Mouse (Mus musculus) testis, postnatal 14 days (tissue): ENCODE data around the gene A930017K11Rik.
A peak's percentile ranks its signal among the peaks of the same experiment; 100 is the strongest.

Experiments used
- DNase-seq: peaks from one replicate; pipeline ENCODE4 v3.0.0; 2021; ENCODE audit warnings: low spot score

A930017K11Rik gene

GRCm38 (mm10) chr17:25958771-25959494, 6.6 kb upstream of the A930017K11Rik start:
- DNase-seq: no peak

- DNase-seq: no peak
Observed at GRCm38 (mm10) chr17:25957586-25958051, 5.3 kb upstream of the A930017K11Rik start.

GRCm38 (mm10) chr17:25956631-25957030, 4.3 kb upstream of the A930017K11Rik start:
- no peak for DNase-seq

GRCm38 (mm10) chr17:25956201-25956600, 3.8 kb upstream of the A930017K11Rik start:
- DNase-seq: no peak

- no peak for DNase-seq
Observed at GRCm38 (mm10) chr17:25955736-25956135, 3.4 kb upstream of the A930017K11Rik start.

GRCm38 (mm10) chr17:25954671-25955070, 2.3 kb upstream of the A930017K11Rik start:
- DNase-seq: no peak

GRCm38 (mm10) chr17:25953161-25953560, 796 bp upstream of the A930017K11Rik start:
- no peak for DNase-seq

- DNase-seq: no peak
Observed at GRCm38 (mm10) chr17:25951225-25951802, 1.1 kb downstream of the A930017K11Rik start.

- no peak for DNase-seq
Observed at GRCm38 (mm10) chr17:25950706-25951105, 1.7 kb downstream of the A930017K11Rik start.

GRCm38 (mm10) chr17:25949981-25950380, 2.4 kb downstream of the A930017K11Rik start:
- DNase-seq: no peak

- no peak for DNase-seq
Observed at GRCm38 (mm10) chr17:25948051-25948450, 4.3 kb downstream of the A930017K11Rik start.

- no peak for DNase-seq
Observed at GRCm38 (mm10) chr17:25947576-25947975, 4.8 kb downstream of the A930017K11Rik start.

GRCm38 (mm10) chr17:25946891-25947290, 5.5 kb downstream of the A930017K11Rik start:
- no peak for DNase-seq

GRCm38 (mm10) chr17:25946349-25946748, 6.0 kb downstream of the A930017K11Rik start:
- DNase-seq: no peak

- DNase-seq: peak; percentile 56
Observed at GRCm38 (mm10) chr17:25945517-25946155, 6.7 kb downstream of the A930017K11Rik start.

GRCm38 (mm10) chr17:25944366-25945163, 7.8 kb downstream of the A930017K11Rik start, which contains the start of the genes Pigq and Nhlrc4:
Pigq (minus strand) TSS chr17:25944936.
Nhlrc4 (minus strand) TSS chr17:25944961.
- DNase-seq: no peak

- DNase-seq: no peak
Observed at GRCm38 (mm10) chr17:25943769-25944168, 8.6 kb downstream of the A930017K11Rik start.

GRCm38 (mm10) chr17:25943221-25943620, 9.1 kb downstream of the A930017K11Rik start:
- DNase-seq: no peak

- DNase-seq: no peak
Observed at GRCm38 (mm10) chr17:25942597-25943151, 9.7 kb downstream of the A930017K11Rik start.

GRCm38 (mm10) chr17:25941511-25942241, 10.7 kb downstream of the A930017K11Rik start:
- peak; percentile 81 for DNase-seq

GRCm38 (mm10) chr17:25934526-25934925, 17.8 kb downstream of the A930017K11Rik start:
- no peak for DNase-seq
